Mouse (Mus musculus) layer of hippocampus, adult 9-11 months (tissue): ENCODE results near the gene Gm11127.
"Not testable (repeated sequence)": the region's sequence is repeated elsewhere in the genome, so short reads cannot be mapped to it uniquely, and the experiment has no call there.

Experiments
- DNase-seq: peaks from one replicate; pipeline ENCODE4 v3.0.0; 2022

Gene Gm11127

DNA sequence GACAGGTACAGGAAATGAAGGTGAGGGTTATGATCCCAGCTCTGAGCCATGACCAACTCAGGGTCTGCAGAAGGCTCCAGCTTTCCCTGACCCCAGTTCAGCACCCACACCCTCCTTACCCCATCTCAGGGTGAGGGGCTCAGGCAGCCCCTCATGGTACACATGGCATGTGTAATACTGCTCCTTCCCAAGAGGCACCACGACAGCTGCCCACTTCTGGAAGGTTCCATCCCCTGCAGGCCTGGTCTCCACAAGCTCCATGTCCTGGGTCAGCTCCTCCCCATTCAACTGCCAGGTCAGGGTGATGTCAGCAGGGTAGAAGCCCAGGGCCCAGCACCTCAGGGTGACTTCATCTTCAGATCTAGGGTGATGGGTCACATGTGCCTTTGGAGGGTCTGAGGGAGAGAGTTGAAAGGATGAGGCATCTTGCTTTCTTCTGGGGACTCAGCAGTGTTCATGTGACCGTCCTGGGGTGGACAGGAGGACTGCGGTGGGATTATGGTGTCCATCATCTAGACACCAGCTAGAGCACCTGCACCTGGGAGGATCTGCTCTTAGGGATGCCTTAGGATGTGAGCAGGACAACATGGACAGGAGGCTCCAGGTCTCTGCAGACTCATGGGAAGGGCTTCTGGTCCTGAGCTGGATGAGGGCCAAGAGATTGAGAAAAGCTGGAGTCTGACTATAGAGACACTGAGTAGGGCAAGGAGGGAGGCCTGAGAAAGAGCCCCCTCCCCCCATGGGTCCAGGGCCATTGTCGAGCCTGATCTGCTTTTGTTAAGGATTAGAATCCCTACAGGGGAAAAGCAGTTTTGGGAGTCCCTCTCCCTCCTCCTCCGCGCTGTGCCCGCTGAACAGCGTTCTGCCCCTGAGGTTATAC is 27.2 kb downstream of the Gm11127 start:
- DNase-seq: not testable (repeated sequence)

DNA sequence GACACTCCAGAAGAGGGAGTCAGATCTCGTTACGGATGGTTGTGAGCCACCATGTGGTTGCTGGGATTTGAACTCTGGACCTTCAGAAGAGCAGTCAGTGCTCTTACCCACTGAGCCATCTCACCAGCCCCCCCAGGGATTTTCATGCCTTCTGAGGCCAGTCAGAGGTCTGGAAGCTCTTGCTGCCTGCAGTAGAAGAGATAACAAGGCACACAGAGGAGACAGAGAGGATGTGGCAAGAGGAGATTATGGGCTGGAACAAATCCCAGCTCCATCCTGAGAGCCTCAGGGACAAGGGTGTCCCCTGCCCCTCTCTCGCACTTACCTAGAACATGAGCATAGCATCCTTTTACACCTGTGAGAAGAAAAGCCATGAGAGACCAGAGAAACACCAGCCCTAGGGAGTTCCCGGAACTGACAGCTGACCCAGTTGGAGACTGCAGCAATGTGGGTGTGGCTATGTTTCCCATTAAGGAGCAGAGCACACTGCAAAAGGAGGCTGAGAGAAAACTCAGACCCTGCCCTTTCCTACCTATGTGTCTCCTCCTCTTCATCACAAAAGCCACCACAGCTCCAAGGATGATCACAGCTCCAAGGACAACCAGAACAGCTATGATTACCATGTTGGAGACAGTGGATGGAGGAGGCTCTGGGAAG is 28.0 kb downstream of the Gm11127 start:
- not testable (repeated sequence) for DNase-seq

DNA sequence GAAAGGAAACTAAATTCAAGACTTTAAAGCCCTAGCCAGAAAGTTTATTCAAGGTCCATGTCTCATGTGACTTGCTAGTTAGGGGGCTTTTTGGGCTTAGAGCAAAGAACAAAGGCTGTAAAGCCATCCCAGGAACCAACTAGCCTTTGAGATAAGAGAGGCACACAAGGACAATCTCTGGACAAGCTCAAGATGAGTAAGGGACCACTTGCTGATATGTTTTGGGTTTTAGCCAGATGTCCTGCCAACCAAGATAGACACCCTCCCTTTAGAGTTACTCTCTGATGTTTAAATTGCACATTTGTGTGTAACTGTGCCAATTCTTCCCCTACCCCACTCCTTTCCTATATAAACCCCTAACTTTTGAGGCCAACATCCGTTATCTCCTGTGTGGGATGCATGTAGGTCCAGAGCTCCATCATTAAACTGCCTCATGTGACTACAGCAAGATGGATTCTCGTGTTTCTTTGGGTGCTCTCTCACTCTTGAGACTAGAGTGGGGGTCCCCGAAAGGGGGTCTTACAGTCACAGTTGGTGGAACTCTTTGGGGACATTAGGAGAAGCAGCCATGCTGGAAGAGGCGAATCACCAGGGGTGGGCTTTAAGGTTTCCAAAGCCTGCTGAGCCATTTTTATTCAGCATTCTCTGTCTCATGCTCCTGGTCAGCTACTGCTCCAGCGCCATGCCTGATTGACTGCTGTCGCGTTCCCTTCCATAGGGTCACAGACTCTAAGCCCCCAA is 29.1 kb downstream of the Gm11127 start:
- DNase-seq: no peak

DNA sequence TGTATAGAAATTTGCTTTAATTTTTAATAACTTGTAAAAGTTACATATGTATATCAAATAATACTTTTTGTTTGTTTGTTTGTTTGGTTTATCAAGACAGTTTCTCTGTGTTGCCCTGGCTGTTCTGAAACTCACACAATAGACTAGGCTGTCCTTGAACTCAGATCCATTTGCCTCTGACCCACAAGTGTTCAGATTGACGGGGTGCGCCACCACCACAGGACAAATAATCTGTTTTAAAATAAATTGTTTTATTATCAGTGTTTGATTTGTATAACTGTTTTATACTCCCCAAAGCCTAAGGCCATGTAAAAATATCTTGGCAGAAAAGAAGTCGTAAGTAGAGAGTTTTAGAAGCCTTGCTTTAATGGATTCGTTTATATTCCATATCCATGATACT is 30.5 kb downstream of the Gm11127 start:
- DNase-seq: no peak

DNA sequence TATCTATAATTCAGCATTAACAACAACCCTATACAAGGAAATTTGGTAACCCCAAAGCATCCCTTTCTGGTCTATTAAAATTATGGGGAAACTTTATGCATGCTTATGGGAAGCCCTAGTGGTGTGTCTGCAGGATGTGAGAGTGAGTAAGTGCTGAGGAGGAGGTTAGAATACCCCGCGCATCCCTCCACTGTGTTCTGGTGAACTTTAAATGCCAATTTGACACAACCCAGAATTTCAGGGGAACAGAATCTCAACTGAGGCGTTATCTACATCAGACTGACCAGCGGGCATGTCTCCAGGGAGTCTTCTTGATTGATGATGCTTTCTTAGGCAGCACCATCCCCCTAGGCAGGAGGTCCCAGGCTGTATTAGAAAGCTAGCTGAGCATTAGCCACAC is 32.3 kb downstream of the Gm11127 start:
- DNase-seq: no peak

DNA sequence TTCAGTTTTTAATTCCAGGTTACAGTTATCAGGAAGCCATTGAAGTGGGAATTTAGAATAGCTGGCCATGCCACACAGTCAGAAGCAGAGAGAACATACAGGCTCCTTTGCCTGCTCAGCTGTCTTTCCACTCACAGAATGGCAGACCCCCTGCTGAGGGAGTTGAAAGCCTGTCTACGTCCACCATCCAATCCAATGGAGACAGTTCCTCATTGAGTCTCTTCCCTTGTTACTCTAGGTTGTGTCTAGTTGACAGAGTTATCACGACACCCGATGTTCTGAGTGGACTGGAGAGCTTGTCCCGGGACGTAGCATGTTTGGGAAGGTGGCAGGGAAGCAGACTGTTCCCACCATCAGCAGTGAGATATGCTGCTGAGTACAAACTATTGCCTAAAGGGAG is 33.0 kb downstream of the Gm11127 start:
- DNase-seq: no peak

DNA sequence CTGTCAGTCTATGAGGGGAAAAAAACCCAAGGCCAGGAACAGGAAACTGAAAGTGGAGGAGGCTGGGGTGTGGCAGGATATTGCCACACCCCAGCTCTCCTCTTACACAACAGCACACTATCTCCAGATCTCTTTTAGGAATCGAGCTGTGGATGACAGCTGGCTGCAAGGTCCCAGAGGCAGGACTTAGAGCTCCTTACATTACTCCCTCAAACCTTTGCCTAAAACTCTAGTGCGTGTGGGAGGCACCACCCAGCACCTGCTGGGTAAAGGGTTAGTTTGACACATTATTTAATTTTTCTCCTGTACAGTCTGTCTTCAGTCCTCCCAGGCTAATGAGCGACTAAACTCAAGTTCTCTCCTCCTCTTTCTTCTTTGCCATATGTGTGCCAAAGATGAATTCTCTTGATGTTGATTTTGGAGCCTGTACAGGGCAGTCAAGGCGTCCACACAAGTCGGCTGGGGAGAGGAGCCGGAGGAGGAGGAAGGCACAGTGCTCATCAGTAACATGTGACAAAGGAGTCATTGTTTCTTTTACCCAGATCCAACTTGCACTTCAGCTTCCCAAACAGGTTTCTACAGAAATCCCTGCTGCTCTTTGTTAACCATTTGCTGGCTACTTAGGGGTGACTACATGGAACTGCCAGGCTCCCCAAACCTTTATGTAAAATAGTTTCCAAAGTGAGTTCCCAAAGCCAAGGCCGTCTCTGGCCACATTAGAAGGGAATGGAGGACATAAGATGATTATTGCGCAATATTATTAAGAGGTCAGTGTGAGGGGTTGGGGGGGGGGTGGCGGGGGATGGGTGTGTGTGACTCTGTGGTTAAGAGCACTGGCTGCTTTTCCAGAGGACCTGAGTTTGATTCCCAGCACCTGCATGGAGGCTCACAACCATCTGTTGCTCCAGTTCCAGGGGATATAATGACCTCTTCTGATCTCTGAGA is 34.2 kb downstream of the Gm11127 start:
- no peak for DNase-seq

DNA sequence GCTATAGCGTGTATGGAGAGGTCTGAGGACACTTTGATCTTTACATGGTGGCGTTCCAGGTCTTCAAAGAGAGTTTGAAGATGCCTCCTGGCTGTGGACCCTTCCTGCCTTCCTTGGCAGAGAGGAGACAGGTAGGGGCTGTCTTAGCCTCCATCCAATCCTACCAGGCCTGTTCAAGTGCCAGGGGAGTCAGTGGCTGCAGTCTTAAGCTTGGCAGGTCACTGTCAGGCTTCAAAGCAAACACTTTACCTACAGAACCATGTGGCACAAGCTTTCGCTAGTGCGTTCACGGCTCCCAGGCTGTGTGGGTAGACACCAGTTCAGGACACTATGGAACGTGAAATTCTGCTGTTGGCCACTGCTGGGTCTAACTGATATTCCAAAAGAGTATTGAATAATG is 35.2 kb downstream of the Gm11127 start:
- DNase-seq: no peak

DNA sequence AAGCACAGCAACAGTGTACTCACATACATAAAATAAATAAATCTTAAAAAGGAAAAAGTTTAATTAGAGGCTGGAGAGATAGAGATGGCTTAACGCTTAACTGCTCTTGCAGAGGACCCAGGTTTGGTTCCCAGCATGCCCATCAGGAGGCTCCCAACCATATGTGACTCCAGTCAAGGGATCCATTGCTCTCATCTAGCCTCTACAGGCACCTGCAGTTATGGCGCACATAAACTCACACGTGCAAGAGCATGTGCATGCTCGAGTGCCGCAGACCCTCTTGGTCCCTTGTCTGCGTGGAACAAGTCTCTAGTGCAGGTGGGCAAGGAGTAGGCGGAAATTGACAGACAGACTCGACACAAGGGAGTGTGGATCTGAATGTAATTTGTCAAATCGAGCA is 36.1 kb downstream of the Gm11127 start:
- DNase-seq: no peak

DNA sequence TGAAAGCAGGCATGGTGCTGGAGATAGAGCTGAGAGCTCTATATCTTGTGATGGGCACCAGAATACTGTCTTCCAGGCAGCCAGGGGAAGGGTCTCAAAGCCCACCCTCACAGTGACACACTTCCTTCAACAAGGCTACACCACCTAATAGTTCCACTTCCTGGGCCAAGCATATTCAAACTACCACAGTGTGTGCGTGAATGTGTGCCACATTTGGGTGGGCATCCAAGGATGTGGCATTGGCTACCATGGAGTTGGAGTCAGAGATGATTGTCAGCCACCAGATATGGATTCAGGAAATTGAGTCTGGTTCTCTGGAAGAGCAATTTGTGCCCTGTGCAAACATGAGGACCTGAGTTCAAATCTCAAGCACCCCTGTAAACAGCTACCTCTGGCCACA is 36.9 kb downstream of the Gm11127 start:
- DNase-seq: no peak

DNA sequence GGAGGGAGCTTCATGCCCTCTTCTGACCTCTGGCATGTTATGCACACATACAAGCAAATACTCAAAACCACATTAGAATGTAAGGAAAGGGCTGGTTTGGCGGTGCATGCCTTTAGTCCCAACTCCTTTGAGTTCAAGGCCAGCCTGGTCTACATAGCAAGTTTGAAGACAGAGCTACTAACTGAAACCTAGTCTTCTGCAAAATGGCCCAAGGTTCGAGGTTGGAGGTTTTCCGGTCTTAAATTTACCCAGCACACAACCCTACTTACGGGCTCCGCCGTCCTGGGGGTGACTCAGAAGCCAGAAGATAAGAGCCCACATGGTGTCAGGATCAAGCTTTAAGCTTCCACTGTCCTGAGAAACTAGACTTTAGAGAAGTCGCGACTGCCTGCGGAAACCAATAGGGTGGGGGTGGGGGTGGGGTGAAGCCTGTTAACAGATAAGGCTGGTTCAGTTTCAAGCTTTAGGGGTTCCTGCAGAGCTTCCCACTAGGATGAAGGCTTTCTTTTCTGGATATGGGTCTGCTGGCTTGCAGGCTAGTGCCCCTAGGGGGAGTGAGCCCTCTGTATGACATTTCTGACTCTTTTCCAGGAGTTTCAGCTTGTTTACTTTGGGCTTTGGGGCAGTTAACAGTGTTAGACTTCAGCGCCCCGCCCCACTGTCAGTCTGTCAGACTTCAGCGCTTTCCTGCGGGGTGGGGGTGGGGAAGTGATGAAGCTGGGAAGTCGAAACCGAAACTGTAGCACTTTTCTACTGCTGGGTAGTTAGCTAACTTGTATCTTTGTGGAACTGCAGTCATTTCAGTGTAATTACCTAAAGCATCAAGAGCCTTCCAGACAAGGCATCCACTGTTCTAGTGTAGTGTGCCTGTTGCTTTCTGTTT is 37.7 kb downstream of the Gm11127 start, which contains the start of gene H2-T24:
Gene H2-T24 (minus strand): TSS at position 370 of the 883 bp plus-strand sequence.
- DNase-seq: peak; percentile 70

DNA sequence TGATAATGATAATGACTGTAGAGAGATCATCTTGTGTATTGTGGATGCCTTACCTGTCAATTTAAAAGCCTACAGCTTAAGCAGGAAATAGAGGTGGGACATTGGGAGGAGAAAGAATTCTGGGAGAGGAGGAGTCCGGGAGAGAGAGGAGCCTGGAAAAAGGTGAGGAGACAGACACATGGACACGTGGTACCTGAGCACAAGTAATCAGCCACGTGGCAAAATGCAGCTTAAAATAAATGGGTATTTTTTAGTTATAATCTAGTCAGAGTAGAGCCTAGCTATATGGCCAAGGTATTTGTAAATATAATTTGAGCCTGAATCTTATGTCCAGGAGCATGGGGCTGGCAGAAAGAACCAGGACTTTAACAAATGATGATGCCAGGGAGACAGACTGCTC is 38.7 kb downstream of the Gm11127 start:
- DNase-seq: no peak

DNA sequence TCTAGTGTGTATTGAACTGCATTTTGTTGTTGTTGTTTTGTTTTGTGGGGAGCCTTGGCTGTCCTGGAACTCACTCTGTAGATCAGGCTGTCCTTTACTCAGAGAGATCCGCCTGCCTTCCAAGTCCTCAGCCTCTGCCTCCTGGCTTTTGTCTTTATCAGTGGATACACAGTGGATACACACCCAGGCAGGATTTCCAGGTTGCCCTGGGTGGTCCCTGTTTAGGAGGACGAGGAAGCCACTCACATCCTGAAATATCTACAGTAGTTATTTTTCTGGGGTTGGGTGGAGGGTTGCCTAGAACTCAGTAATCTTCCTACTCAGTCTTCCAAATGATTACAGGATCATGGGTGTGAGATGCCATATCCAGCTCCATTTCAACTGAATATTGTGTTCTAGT is 39.2 kb downstream of the Gm11127 start:
- DNase-seq: no peak

DNA sequence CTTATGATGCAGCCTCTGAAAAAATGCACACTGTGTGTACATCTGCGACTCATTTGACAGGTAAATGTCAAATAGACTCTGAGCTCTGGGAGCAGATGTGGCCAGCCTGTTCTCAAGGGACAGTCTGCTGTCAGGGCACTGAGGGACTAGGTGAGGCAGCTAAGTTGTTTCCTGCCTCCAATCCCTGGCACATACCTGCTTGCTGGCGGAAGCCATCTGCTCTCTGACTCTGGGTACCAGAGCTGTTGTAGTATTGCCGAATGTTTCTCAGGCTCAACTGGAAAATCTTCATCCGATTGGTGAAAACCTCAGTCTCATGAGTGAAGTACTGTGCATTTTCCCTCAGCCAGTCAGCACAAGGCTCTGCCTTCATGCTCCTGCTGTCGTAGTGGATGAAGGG is 41.1 kb downstream of the Gm11127 start:
- no peak for DNase-seq

DNA sequence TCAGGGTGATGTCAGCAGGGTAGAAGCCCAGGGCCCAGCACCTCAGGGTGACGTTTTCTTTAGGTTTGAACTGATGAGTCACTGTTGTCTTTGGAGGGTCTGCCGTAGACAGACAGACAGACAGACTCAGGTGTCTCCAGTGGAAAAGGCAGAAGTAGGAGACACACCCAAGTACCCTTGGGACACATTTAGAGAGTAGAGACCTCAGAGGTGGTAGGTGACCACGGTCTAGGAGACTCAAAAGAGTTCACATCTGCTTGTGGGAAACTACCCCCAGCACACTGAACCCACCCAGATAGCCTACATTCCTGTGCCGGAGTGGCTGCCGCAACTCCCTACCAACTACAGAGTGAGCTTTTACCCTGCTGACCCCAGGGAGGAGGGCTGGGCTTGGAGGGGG is 43.2 kb downstream of the Gm11127 start:
- no peak for DNase-seq
